Mouse (Mus musculus) G1E (cell line): ENCODE data around the gene Magi1.

ENCODE experiments used
- CTCF ChIP-seq: IDR thresholded peaks from 2 replicates; pipeline ENCODE4 v1.5.1; 2012; ENCODE audit warnings: low read depth, low read length, inconsistent platforms, mixed read lengths
- GATA1 ChIP-seq: IDR thresholded peaks from 2 replicates; pipeline ENCODE4 v1.6.1; 2012; ENCODE audit warnings: borderline replicate concordance, low read length, inconsistent platforms, mixed read lengths
- TAL1 ChIP-seq: conservative IDR thresholded peaks from 2 replicates; pipeline ENCODE4 v1.6.1; 2012; ENCODE audit warnings: low read depth, low read length, inconsistent platforms, mixed read lengths

GRCm38 (mm10) chr6:93962757-93963336, 320.9 kb downstream of the Magi1 start:
- TF ChIP-seq CTCF (no peak), TAL1 (no peak), GATA1 (no peak)
